Mouse (Mus musculus) liver, postnatal 0 days (tissue): Measurements from ENCODE around the gene Cep128.

ENCODE experiments used
- CTCF ChIP-seq: sonication (generic); IDR thresholded peaks from 2 replicates; pipeline ENCODE4 v1.5.1; 2016; ENCODE audit warnings: antibody characterized with exemption, low read depth
- EP300 ChIP-seq: IDR thresholded peaks from 2 replicates; pipeline ENCODE4 v1.6.1; 2016; ENCODE audit warnings: antibody characterized with exemption, low read depth, mild to moderate bottlenecking

DNA sequence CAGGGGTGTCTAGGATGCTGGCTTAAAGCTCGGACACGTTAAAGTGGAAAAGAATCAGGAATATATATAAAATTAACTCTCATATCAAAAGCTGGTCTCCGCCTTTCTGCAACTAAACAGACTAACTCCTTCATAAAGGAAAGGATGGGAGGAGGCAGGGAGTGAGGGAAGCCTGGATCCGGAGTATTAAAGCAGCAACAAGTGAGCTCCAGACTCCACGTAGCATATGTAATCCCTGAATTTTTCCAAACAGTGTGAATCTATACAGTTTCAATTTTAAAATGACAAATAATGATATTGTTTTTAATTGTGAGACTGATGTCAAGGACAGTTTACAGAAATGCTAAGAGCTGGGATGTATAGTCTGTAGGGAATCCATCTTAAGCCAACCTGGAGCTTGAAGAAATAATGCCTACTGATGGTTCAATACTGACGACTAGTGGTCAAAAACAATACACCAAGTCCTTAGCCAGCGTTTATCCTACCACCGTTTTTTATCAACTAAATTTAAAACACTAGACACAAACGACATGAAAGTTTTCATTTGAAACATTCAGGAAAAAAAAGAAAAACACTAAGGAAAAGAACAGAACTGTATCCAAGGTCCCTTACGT, 70.1 kb downstream of the Cep128 start:
- peak; percentile 80 for TF ChIP-seq CTCF
- TF ChIP-seq EP300 = no peak
